Mouse (Mus musculus): ENCODE data around the gene Ccng2. TPM values are rescaled to one million over a fixed set of nuclear protein-coding genes. Genes with fewer than 3 reads are reported as not detected.

The Ccng2 gene
- total RNA-seq, 4 experiments from 2014 or later, result 20.2 to 23.5 (median 21.2) TPM

- DNase-seq, result no peak
Observed at GRCm38 (mm10) chr5:93263396-93264075, 3.5 kb upstream of the Ccng2 start.

GRCm38 (mm10) chr5:93264136-93264700, 2.8 kb upstream of the Ccng2 start:
- DNase-seq, result no peak

- no peak for DNase-seq
Observed at GRCm38 (mm10) chr5:93265164-93265800, 1.8 kb upstream of the Ccng2 start.

- DNase-seq, result no peak
Observed at GRCm38 (mm10) chr5:93265801-93266580, 1.1 kb upstream of the Ccng2 start.

GRCm38 (mm10) chr5:93267851-93268606, 972 bp downstream of the Ccng2 start:
- DNase-seq, result peak; percentile 78

GRCm38 (mm10) chr5:93270095-93270494, 3.0 kb downstream of the Ccng2 start:
- DNase-seq, result no peak

- no peak for DNase-seq
Observed at GRCm38 (mm10) chr5:93270721-93271120, 3.7 kb downstream of the Ccng2 start.

GRCm38 (mm10) chr5:93282446-93283107, 15.5 kb downstream of the Ccng2 start:
- DNase-seq, result peak; percentile 29

- no peak for DNase-seq
Observed at GRCm38 (mm10) chr5:93283109-93283508, 16.1 kb downstream of the Ccng2 start.

GRCm38 (mm10) chr5:93288553-93288952, 21.5 kb downstream of the Ccng2 start:
- no peak for DNase-seq

GRCm38 (mm10) chr5:93290282-93290681, 23.2 kb downstream of the Ccng2 start:
- no peak for DNase-seq

GRCm38 (mm10) chr5:93296341-93296746, 29.3 kb downstream of the Ccng2 start:
- DNase-seq, result peak; percentile 18

- peak; percentile 5 for DNase-seq
Observed at GRCm38 (mm10) chr5:93296754-93297153, 29.7 kb downstream of the Ccng2 start.

- DNase-seq, result no peak
Observed at GRCm38 (mm10) chr5:93297311-93297710, 30.3 kb downstream of the Ccng2 start.

- no peak for DNase-seq
Observed at GRCm38 (mm10) chr5:93305126-93305830, 38.2 kb downstream of the Ccng2 start.

- no peak for DNase-seq
Observed at GRCm38 (mm10) chr5:93308909-93309308, 41.9 kb downstream of the Ccng2 start.

- no peak for DNase-seq
Observed at GRCm38 (mm10) chr5:93323320-93324001, 56.4 kb downstream of the Ccng2 start.

Data from adrenal gland, adult 8-10 months (tissue).